Comparison of ENCODE assay signal across 8 mouse cellular contexts in genomic region chr1:52170057-52170456, GRCm38 (mm10). TPM values are rescaled to one million over a fixed set of nuclear protein-coding genes. Genes with fewer than 3 reads are reported as not detected.
A peak's percentile ranks its signal among the peaks of the same experiment; 100 is the strongest.
DNase-seq lines count a peak whose midpoint lies in the region; ATAC-seq lines count a peak whose summit lies in the region.

No protein-coding gene starts in this region.

- no peaks in the 10 kb centered on the region for H3K36me3 ChIP-seq in midbrain, embryonic 11.5 days (ENCODE audit: control insufficient read depth, insufficient read depth, low read length)
- H3K36me3 ChIP-seq in midbrain, embryonic 15.5 days (replicated peaks), result no peaks in the 10 kb centered on the region
- no peaks in the 10 kb centered on the region for H3K36me3 ChIP-seq in neural tube, embryonic 14.5 days (ENCODE audit: control insufficient read depth, insufficient read depth, low read length)

- no peak overlapping the region for H3K4me3 ChIP-seq in midbrain, embryonic 11.5 days (ENCODE audit: low read depth, low read length)
- no peak overlapping the region for H3K4me3 ChIP-seq in midbrain, embryonic 15.5 days
- H3K4me3 ChIP-seq in neural tube, embryonic 14.5 days (ENCODE audit: low read depth, low read length), result no peak overlapping the region

- peak; percentile 45 for DNase-seq in adrenal gland, adult 2 months
- no peak for DNase-seq in adrenal gland, postnatal 4 days (ENCODE audit: low spot score in 2 of 2)
- DNase-seq in midbrain, embryonic 11.5 days (ENCODE audit: low spot score, missing footprints), result peak; percentile 89
- DNase-seq in embryo, embryonic 11 days, result peak; percentile 43
- DNase-seq in kidney, postnatal 4 days, result peak; percentile 50 to 62
- DNase-seq in MN1 (ENCODE audit: low spot score), result no peak

- H3K4me1 ChIP-seq in midbrain, embryonic 11.5 days (ENCODE audit: control insufficient read depth, insufficient read depth, low read length), result no peaks in the 10 kb centered on the region
- no peaks in the 10 kb centered on the region for H3K4me1 ChIP-seq in midbrain, embryonic 15.5 days
- no peaks in the 10 kb centered on the region for H3K4me1 ChIP-seq in neural tube, embryonic 14.5 days (ENCODE audit: control insufficient read depth, insufficient read depth, low read length)

- no peak overlapping the region for H3K27ac ChIP-seq in midbrain, embryonic 11.5 days (ENCODE audit: low read depth, low read length)
- H3K27ac ChIP-seq in midbrain, embryonic 15.5 days, result no peak overlapping the region
- H3K27ac ChIP-seq in neural tube, embryonic 14.5 days (ENCODE audit: low read depth, low read length), result no peak overlapping the region

- ATAC-seq in midbrain, embryonic 11.5 days (ENCODE audit: low FRiP score), result peak; percentile 48; the same call in 1 of the 2 replicates
- ATAC-seq in midbrain, embryonic 15.5 days (replicated peaks), result no peak
- ATAC-seq in neural tube, embryonic 14.5 days (ENCODE audit: low read depth), result peak; percentile 42; the same call in 1 of the 2 replicates

- H3K9me3 ChIP-seq in midbrain, embryonic 11.5 days (ENCODE audit: control insufficient read depth, low read length), result no peaks in the 10 kb centered on the region
- no peaks in the 10 kb centered on the region for H3K9me3 ChIP-seq in midbrain, embryonic 15.5 days
- H3K9me3 ChIP-seq in neural tube, embryonic 14.5 days (ENCODE audit: control insufficient read depth, low read length), result no peaks in the 10 kb centered on the region

- WGBS in midbrain, embryonic 11.5 days, result 4% methylated on average over 3 of the region's 3 CpGs
- 11% methylated on average over 3 of the region's 3 CpGs for WGBS in midbrain, embryonic 15.5 days
- WGBS in neural tube, embryonic 14.5 days, result 8% methylated on average over 3 of the region's 3 CpGs

- no peak overlapping the region for H3K9ac ChIP-seq in midbrain, embryonic 11.5 days (ENCODE audit: low read length)
- H3K9ac ChIP-seq in midbrain, embryonic 15.5 days, result no peak overlapping the region
- H3K9ac ChIP-seq in neural tube, embryonic 14.5 days (replicated peaks; ENCODE audit: low read depth, low read length), result no peak overlapping the region

- no peaks in the 10 kb centered on the region for H3K27me3 ChIP-seq in midbrain, embryonic 11.5 days (ENCODE audit: control insufficient read depth, insufficient read depth, low read length)
- no peaks in the 10 kb centered on the region for H3K27me3 ChIP-seq in midbrain, embryonic 15.5 days (replicated peaks)
- no peaks in the 10 kb centered on the region for H3K27me3 ChIP-seq in neural tube, embryonic 14.5 days (ENCODE audit: control insufficient read depth, insufficient read depth, low read length)

- no peak overlapping the region for H3K4me2 ChIP-seq in midbrain, embryonic 11.5 days
- H3K4me2 ChIP-seq in midbrain, embryonic 15.5 days, result no peak overlapping the region
- H3K4me2 ChIP-seq in neural tube, embryonic 14.5 days (ENCODE audit: low read depth, low read length), result no peak overlapping the region

RNA-seq across cellular contexts. Expression of gene Stat1, which starts 50.8 kb away (rescaled TPM):
- 100 to 1,000 TPM in 1 of 2 experiments, 10 to 100 TPM in 1; 79.2 to 131 TPM for total RNA-seq in adrenal gland, adult 2 months (2021)
- 97.2 and 127 TPM in 2 replicates for polyA plus RNA-seq in adrenal gland, adult 2 months (2012; rRNA removed)
- total RNA-seq in adrenal gland, postnatal 4 days (2021), result 10 to 100 TPM; 47.3 to 61.6 TPM
- polyA plus RNA-seq in midbrain, embryonic 11.5 days (2014; fragmentation: Nextera tagmentation; extraction: Ambion mirVana), result 15.0 and 16.3 TPM in 2 replicates
- 13.5 and 22.5 TPM in 2 replicates for polyA plus RNA-seq in midbrain, embryonic 15.5 days (2015; fragmentation: Nextera tagmentation; extraction: Ambion mirVana)
- polyA plus RNA-seq in neural tube, embryonic 14.5 days (2014; fragmentation: Nextera tagmentation; extraction: Ambion mirVana), result 13.1 and 18.3 TPM in 2 replicates

Comparison
In these comparisons a context has a peak if more than half of its experiments do, and no peak if none do; other contexts are left out.
1. DNase-seq: peak in adrenal gland, adult 2 months (single experiment), midbrain, embryonic 11.5 days (single experiment), embryo, embryonic 11 days (single experiment) and kidney, postnatal 4 days (2 of 2); none in adrenal gland, postnatal 4 days (0 of 2) and MN1 (single experiment).